Mouse (Mus musculus) embryo, embryonic 10.5 days (tissue): ENCODE results near the gene Serinc1.

Source experiments
- DNase-seq: peaks from one replicate; pipeline ENCODE4 v3.0.0-alpha.2; 2015; ENCODE audit warnings: low spot score

Gene Serinc1

DNA sequence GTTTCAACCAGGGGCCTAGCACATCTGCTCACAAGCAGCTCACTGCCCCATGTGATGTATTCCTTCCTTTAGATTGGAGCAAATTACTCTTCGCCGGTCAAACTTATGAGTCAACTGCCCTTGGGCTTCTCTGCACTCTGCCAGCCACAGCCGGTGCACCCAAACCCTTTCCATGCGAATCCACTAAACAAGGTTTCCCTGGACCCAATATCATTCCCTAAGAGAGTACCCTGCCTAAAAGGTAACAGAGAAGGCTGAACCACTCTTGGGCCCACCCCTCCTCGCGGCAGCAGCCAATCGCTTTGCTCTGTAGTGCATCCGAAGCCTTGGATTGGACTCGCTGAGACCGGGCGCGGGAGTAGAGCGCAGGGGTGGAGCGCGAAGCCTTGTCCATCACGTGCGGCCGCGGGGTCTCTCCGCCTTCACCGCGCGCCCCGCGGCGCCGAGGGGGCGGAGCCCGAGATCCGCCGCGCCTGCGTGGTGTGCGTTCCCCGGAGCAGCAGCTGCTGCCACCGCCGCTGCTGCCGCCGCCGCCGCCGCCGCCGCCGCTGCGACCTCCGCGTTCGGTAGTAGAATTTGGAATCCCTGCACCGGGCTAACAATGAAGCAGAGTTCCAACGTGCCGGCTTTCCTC is 46.3 kb downstream of the Serinc1 start, which contains the start of gene Hsf2:
Hsf2 (plus strand) TSS at position 478 of the 634 bp plus-strand sequence.
- peak; percentile 97 for DNase-seq

DNA sequence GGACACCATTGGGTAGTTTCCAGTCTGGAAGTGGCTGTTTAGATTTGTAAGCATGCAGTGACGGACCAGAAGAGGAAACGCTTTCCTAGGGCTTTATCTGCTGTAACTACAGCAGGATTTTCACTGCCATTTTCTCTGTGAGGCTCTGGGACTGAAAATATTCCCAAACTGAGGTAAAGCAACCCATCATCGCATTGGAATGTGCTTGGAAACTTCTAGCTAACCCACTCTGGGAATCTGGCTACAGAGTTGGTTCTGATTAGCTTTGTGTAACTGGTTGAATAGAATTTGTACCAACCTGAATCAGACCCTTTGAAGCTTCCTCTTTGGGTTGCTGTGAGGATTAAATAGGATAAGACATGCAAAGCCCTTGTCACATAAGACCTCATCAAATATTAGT is 47.6 kb downstream of the Serinc1 start:
- no peak for DNase-seq

DNA sequence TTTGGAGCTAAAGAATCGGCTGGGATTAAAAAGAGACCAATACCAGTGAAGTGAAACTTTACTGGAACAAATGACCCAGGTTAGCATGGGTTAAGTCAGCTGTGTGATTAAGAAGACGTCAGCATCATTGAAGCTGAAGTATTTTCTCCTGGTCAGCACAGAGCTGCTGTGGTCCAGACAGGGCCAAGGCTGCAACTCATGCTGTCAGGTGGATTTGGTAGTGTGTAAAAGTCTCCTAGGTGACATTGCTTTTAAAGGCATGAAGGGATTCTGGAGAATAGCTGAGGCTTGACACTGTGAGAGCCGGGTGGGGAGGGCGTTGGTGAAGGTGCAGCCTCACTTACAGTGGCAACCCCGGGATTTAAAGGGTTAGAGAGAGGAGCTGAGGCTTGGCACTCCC is 50.6 kb downstream of the Serinc1 start:
- no peak for DNase-seq

DNA sequence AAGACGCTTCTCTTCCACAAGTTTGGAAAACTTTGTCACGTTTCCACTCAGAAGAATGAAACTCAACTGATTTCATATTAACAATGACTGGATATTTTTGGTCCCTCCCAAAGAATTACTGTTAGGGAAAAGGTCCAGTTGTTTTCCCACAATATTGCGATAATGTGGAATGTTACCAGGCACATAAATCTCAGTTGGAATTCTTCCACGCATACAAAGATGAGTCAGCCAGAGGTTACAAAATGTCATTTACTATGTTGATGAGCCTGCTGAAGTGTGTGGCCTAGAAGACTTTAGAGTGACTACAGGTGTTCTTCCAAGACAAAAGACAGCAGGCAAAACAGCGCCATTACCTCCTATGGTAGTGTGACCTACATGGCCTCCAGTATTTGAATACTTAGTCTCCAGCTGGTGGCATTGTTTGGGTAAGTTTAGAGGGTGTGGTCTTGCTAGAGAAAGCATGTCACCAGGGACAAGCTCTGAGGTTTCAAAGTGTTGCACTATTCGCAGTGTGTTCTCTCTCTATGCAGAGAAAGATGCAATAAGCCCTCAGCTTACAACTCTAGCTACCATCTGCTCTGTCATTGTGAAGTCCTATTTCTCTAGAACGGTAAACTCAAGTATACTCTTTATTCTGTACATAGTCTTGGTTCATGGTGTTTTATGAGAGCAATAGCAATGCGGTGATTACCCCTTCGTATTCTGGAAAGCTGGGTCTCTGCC is 55.0 kb downstream of the Serinc1 start:
- no peak for DNase-seq
